Mouse (Mus musculus): ENCODE data around the gene Rad9a.

The Rad9a gene

GRCm38 (mm10) chr19:4146366-4147021, 55.0 kb downstream of the Rad9a start:
- ATAC-seq (ENCODE audit: low TSS enrichment) = no peak

- no peak for ATAC-seq (ENCODE audit: low TSS enrichment)
Observed at GRCm38 (mm10) chr19:4145936-4146335, 55.5 kb downstream of the Rad9a start.
